Mouse (Mus musculus): ENCODE results near the gene Sycp3. TPM values are rescaled to one million over a fixed set of nuclear protein-coding genes. Genes with fewer than 3 reads are reported as not detected.

The Sycp3 gene
- not detected in 2 replicates for polyA plus RNA-seq (2012; rRNA removed)

- TF ChIP-seq CTCF (IDR thresholded peaks at IDR 0.05; ENCODE audit: extremely low read depth, insufficient read depth, insufficient read length, insufficient replicate concordance), result no peak
- no peak for TF ChIP-seq POLR2A (IDR thresholded peaks at IDR 0.05; ENCODE audit: low read depth, low read length)
- Histone ChIP-seq H3K4me3 (ENCODE audit: extremely low read depth, insufficient read depth, insufficient read length) (no peak within 1 kb of the TSS), H3K36me3 (ENCODE audit: control insufficient read depth, insufficient read depth, low read length) (no peaks in the 10 kb centered on the region), H3K27me3 (ENCODE audit: control insufficient read depth, insufficient read depth, low read length) (no peaks in the 10 kb centered on the region), H3K4me1 (ENCODE audit: control insufficient read depth, insufficient read depth, insufficient read length) (no peaks in the 10 kb centered on the region), H3K27ac (ENCODE audit: insufficient read depth, low read length) (no peak within 1 kb of the TSS)
- WGBS, result 92% methylated on average over 33 of the region's 33 CpGs
- no peak for DNase-seq (ENCODE audit: low read depth in 1 of 2, low spot score in 2 of 2)
These were observed at the start of gene Sycp3 for GRCm38 (mm10) chr10:88459502-88459992. TSS of gene Sycp3 (plus strand) at chr10:88459569.

GRCm38 (mm10) chr10:88409751-88410150, 49.6 kb upstream of the Sycp3 start:
- no peak for DNase-seq (ENCODE audit: low read depth in 1 of 2, low spot score in 2 of 2)
- Histone ChIP-seq H3K4me1 (ENCODE audit: control insufficient read depth, insufficient read depth, insufficient read length) (peaks cover 7% of the 10 kb centered on the region; the same call in 1 of the 2 replicates), H3K36me3 (ENCODE audit: control insufficient read depth, insufficient read depth, low read length) (no peaks in the 10 kb centered on the region; the same call in 1 of the 2 replicates), H3K4me3 (ENCODE audit: extremely low read depth, insufficient read depth, insufficient read length) (no peak overlapping the region), H3K27ac (ENCODE audit: insufficient read depth, low read length) (no peak overlapping the region), H3K27me3 (ENCODE audit: control insufficient read depth, insufficient read depth, low read length) (no peaks in the 10 kb centered on the region)
- 46% methylated on average over 2 of the region's 2 CpGs for WGBS
- no peak for TF ChIP-seq POLR2A (IDR thresholded peaks at IDR 0.05; ENCODE audit: low read depth, low read length)
- TF ChIP-seq CTCF (IDR thresholded peaks at IDR 0.05; ENCODE audit: extremely low read depth, insufficient read depth, insufficient read length, insufficient replicate concordance), result no peak

DNA sequence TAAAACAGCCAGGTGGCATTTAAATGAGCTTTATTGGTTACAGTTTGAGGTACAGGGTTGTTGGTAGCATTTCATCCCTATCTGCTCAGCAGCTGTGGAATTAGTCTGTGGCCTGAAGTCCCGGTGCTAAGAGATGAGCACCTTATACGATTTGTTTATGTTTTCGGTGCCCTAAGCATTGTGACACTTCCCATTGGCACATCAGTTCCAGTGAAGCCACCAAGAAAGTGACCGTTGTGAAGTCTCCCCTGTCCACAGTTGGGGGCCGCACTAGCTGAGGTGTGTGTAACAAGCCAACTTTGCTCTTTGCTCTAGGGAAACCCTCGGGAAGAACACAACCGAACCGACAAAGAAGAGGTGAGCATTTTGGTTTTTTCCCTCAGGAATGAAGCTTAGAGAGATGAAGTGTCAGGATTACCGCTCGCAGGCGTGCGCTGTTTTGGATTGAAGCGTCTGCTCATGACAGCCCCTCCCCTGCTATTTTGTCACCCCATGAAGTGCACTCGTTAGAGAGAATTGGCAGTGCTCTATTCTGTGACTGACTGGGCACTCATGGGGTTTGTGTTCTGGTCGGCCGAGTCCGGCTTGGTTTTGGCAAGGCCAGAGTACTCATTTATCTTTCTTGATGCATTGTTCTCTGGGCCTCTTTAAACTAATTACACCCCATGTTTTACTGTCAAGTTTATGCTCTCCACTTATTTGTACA, 46.9 kb upstream of the Sycp3 start:
- Histone ChIP-seq H3K36me3 (ENCODE audit: control insufficient read depth, insufficient read depth, low read length) (peaks cover 2% of the 10 kb centered on the region; the same call in 1 of the 2 replicates), H3K4me3 (ENCODE audit: extremely low read depth, insufficient read depth, insufficient read length) (no peak overlapping the region), H3K4me1 (ENCODE audit: control insufficient read depth, insufficient read depth, insufficient read length) (peaks cover 7% of the 10 kb centered on the region; the same call in 1 of the 2 replicates), H3K27ac (ENCODE audit: insufficient read depth, low read length) (no peak overlapping the region), H3K27me3 (ENCODE audit: control insufficient read depth, insufficient read depth, low read length) (no peaks in the 10 kb centered on the region)
- no peak for DNase-seq (ENCODE audit: low read depth in 1 of 2, low spot score in 2 of 2)
- 92% methylated on average over 17 of the region's 17 CpGs for WGBS
- no peak for TF ChIP-seq CTCF (IDR thresholded peaks at IDR 0.05; ENCODE audit: extremely low read depth, insufficient read depth, insufficient read length, insufficient replicate concordance)
- TF ChIP-seq POLR2A (IDR thresholded peaks at IDR 0.05; ENCODE audit: low read depth, low read length), result no peak

DNA sequence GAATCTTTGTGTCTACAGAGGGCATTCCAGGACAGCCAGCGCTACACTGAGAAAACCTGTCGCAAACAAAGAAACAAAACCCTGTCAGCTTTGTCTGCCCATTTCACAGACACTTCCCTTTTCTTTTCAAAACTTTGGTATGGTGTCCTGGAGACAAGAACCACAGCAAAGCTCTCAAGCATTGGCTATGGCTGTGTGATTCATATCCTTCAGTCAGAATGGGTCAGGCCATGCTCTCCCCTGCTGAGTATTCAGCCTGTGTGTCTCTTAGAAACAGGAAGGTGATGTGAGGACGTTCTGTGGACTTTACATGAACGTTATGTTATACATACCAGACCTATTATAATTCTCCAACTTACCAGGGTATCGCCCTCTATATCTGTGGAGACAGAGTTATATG, 41.7 kb upstream of the Sycp3 start:
- H3K36me3 ChIP-seq (ENCODE audit: control insufficient read depth, insufficient read depth, low read length), result peaks cover 8% of the 10 kb centered on the region
- 45% methylated on average over 5 of the region's 5 CpGs for WGBS
- no peak for DNase-seq (ENCODE audit: low read depth in 1 of 2, low spot score in 2 of 2)
- H3K27ac ChIP-seq (ENCODE audit: insufficient read depth, low read length), result peak overlapping the region; percentile 32
- no peaks in the 10 kb centered on the region for H3K27me3 ChIP-seq (ENCODE audit: control insufficient read depth, insufficient read depth, low read length)
- H3K4me3 ChIP-seq (ENCODE audit: extremely low read depth, insufficient read depth, insufficient read length), result no peak overlapping the region
- TF ChIP-seq CTCF (IDR thresholded peaks at IDR 0.05; ENCODE audit: extremely low read depth, insufficient read depth, insufficient read length, insufficient replicate concordance), result no peak
- no peak for TF ChIP-seq POLR2A (IDR thresholded peaks at IDR 0.05; ENCODE audit: low read depth, low read length)
- peaks cover 26% of the 10 kb centered on the region; the same call in 1 of the 2 replicates for H3K4me1 ChIP-seq (ENCODE audit: control insufficient read depth, insufficient read depth, insufficient read length)

- no peak for TF ChIP-seq POLR2A (IDR thresholded peaks at IDR 0.05; ENCODE audit: low read depth, low read length)
- no peak for TF ChIP-seq CTCF (IDR thresholded peaks at IDR 0.05; ENCODE audit: extremely low read depth, insufficient read depth, insufficient read length, insufficient replicate concordance)
- H3K4me3 ChIP-seq (ENCODE audit: extremely low read depth, insufficient read depth, insufficient read length), result no peak overlapping the region
- no peak for DNase-seq (ENCODE audit: low read depth in 1 of 2, low spot score in 2 of 2)
- H3K27ac ChIP-seq (ENCODE audit: insufficient read depth, low read length), result peak overlapping the region; percentile 86
- H3K36me3 ChIP-seq (ENCODE audit: control insufficient read depth, insufficient read depth, low read length), result peaks cover 8% of the 10 kb centered on the region
- no peaks in the 10 kb centered on the region for H3K27me3 ChIP-seq (ENCODE audit: control insufficient read depth, insufficient read depth, low read length)
- H3K4me1 ChIP-seq (ENCODE audit: control insufficient read depth, insufficient read depth, insufficient read length), result peaks cover 27% of the 10 kb centered on the region; the same call in 1 of the 2 replicates
- WGBS, result 34% methylated on average over 11 of the region's 11 CpGs
These were observed 39.2 kb upstream of the Sycp3 start for GRCm38 (mm10) chr10:88420141-88420541.

GRCm38 (mm10) chr10:88420655-88421435, 38.5 kb upstream of the Sycp3 start:
- peak overlapping the region; percentile 86 for H3K27ac ChIP-seq (ENCODE audit: insufficient read depth, low read length)
- WGBS, result 19% methylated on average over 19 of the region's 19 CpGs
- peak; percentile 30 to 45 for DNase-seq (ENCODE audit: low read depth in 1 of 2, low spot score in 2 of 2)
- TF ChIP-seq POLR2A (IDR thresholded peaks at IDR 0.05; ENCODE audit: low read depth, low read length) (no peak), CTCF (IDR thresholded peaks at IDR 0.05; ENCODE audit: extremely low read depth, insufficient read depth, insufficient read length, insufficient replicate concordance) (no peak)
- H3K27me3 ChIP-seq (ENCODE audit: control insufficient read depth, insufficient read depth, low read length), result no peaks in the 10 kb centered on the region
- peaks cover 6% of the 10 kb centered on the region for H3K36me3 ChIP-seq (ENCODE audit: control insufficient read depth, insufficient read depth, low read length)
- peaks cover 27% of the 10 kb centered on the region; the same call in 1 of the 2 replicates for H3K4me1 ChIP-seq (ENCODE audit: control insufficient read depth, insufficient read depth, insufficient read length)
- peak overlapping the region; percentile 32 for H3K4me3 ChIP-seq (ENCODE audit: extremely low read depth, insufficient read depth, insufficient read length)

All from spleen, adult 2 months (tissue).